Mouse (Mus musculus) CH12.LX (cell line): ENCODE data around the gene Arg2.

Experiments used
- CTCF ChIP-seq, 2 experiments: IDR thresholded peaks in 1 of 2; conservative IDR thresholded peaks in 1 of 2; 2 replicates each; pipeline ENCODE4 v1.5.1; 2011 to 2012; ENCODE audit warnings: low read depth in 2 of 2, low read length in 2 of 2, improper control_type of control experiment in 1 of 2, inconsistent platforms in 1 of 2, mild to moderate bottlenecking in 1 of 2, moderate library complexity in 1 of 2
- MAFK ChIP-seq: IDR thresholded peaks from 2 replicates; pipeline ENCODE4 v1.6.1; 2011; ENCODE audit warnings: low read length, improper control_type of control experiment; ENCODE audit not compliant: insufficient replicate concordance
- NELFE ChIP-seq: IDR thresholded peaks from 2 replicates; pipeline ENCODE4 v1.6.1; 2011; ENCODE audit warnings: low read depth, low read length, improper control_type of control experiment
- POLR2A ChIP-seq: IDR thresholded peaks from 2 replicates; pipeline ENCODE4 v1.6.1; 2011; ENCODE audit warnings: low read depth, mild to moderate bottlenecking, improper control_type of control experiment, low read length

DNA sequence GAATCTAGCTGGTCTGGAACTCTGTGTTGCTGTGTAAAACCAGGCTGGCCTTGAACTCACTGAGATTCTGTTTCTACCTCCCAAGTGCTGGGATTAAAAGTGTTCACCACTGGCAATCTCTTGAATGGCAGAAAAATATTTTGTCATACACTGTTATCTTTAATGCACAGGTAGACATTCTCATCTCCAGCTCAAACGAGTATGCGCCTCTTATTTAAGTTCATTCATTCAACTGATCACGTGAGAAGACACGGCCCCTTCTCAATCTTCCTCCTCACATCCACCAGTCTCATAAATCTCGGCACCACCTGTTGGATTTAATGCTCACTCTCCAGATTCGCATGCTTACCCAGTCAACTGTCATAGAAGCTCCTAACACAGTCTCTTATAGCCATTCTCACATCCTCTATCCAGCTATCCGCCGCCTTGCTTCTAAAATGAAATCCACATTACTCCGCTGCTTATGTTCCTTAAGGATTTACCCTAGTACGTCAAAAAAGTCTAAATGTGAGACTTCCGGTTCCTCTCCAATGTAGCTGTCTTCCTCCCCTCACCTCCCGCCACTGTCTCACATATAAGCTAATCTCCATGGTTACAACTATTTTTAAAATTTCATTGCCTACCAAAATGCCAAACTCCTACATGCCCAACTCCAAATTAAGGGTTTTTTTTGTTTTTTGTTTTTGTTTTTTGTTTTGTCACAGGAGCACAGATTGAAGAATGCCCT is 40.9 kb downstream of the Arg2 start:
- TF ChIP-seq MAFK (no peak), POLR2A (no peak), NELFE (no peak), CTCF (conservative IDR thresholded peaks at IDR 0.05 in 1 of 2, IDR thresholded peaks at IDR 0.05 in 1 of 2; ENCODE audit: low read depth in 2 of 2, low read length in 2 of 2) (no peak)
